Mouse (Mus musculus) liver, adult 2 months (tissue): Measurements from ENCODE around the gene Adamts12. TPM values are rescaled to one million over a fixed set of nuclear protein-coding genes. Genes with fewer than 3 reads are reported as not detected.

Experiments
- DNase-seq: peaks from one replicate; pipeline ENCODE4 v3.0.0-alpha.2; 2011; ENCODE audit warnings: low read depth, low spot score; ENCODE audit errors: extremely low read depth
- H3K27ac ChIP-seq: fragments of 200-500 bp; replicated peaks from 2 replicates; pipeline ENCODE4 v1.5.1; 2012; ENCODE audit warnings: low read depth, mild to moderate bottlenecking, control low read depth, inconsistent platforms, low read length; ENCODE audit not compliant: insufficient read depth
- H3K27me3 ChIP-seq: fragments of 200-500 bp; 2 replicates; pipeline ENCODE4 v1.6.1; 2012; ENCODE audit warnings: mild to moderate bottlenecking, moderate library complexity, low read length, inconsistent platforms; ENCODE audit not compliant: control insufficient read depth, insufficient read depth
- H3K36me3 ChIP-seq: fragments of 200-500 bp; 2 replicates; pipeline ENCODE4 v1.6.1; 2012; ENCODE audit warnings: low read length, inconsistent platforms; ENCODE audit not compliant: control insufficient read depth, insufficient read depth
- H3K4me1 ChIP-seq: fragments of 200-500 bp; 2 replicates; pipeline ENCODE4 v1.6.1; 2011; ENCODE audit warnings: low read length; ENCODE audit not compliant: control insufficient read depth, insufficient read depth
- H3K4me3 ChIP-seq: fragments of 200-500 bp; 2 replicates; pipeline ENCODE4 v1.5.1; 2011; ENCODE audit warnings: low read depth, mild to moderate bottlenecking, control low read depth, low read length, moderate library complexity; ENCODE audit not compliant: insufficient read depth
- H3K79me2 ChIP-seq: fragments of 200-500 bp; 2 replicates; pipeline ENCODE4 v1.6.1; 2012; ENCODE audit warnings: inconsistent platforms, mild to moderate bottlenecking, low read length, moderate library complexity; ENCODE audit not compliant: control insufficient read depth, insufficient read depth
- H3K9ac ChIP-seq: fragments of 200-500 bp; 2 replicates; pipeline ENCODE4 v1.6.1; 2012; ENCODE audit warnings: low read depth, mild to moderate bottlenecking, control low read depth, inconsistent platforms, low read length
- CTCF ChIP-seq: fragments of 200-500 bp; IDR thresholded peaks from 2 replicates; pipeline ENCODE4 v1.5.1; 2011; ENCODE audit warnings: low read depth, low read length, control low read depth
- POLR2A ChIP-seq: fragments of 200-500 bp; IDR thresholded peaks from 2 replicates; pipeline ENCODE4 v1.6.1; 2011; ENCODE audit warnings: low read length, control low read depth; ENCODE audit not compliant: insufficient read depth; ENCODE audit errors: extremely low read depth
- WGBS: fragments of 180-500 bp; shearing (Covaris S2); methylation state at CpG from one replicate; pipeline ENCODE4 v1.1.7; 2018; 5-methylcytosine and 5-hydroxymethylcytosine counted together
- polyA plus RNA-seq: library from polyadenylated mRNA; depleted of rRNA; stranded (reverse); fragments of >200 nt; gene quantifications from 2 replicates; pipeline ENCODE4 v1.2.3, GENCODE M21; 2012
- total RNA-seq: library from RNA; depleted of rRNA; stranded (reverse); fragments of >200 nt; gene quantifications from 2 replicates; pipeline ENCODE4 v1.2.3, GENCODE M21; 2014

The Adamts12 gene
- total and polyA plus RNA-seq, 2 experiments = 0.07 to 0.37 TPM

GRCm38 (mm10) chr15:11159386-11159785 is 94.8 kb downstream of the Adamts12 start:
- Histone ChIP-seq H3K4me1 (peaks cover 5% of the 10 kb centered on the region; the same call in 1 of the 2 replicates), H3K27ac (no peak overlapping the region), H3K27me3 (no peaks in the 10 kb centered on the region), H3K79me2 (no peaks in the 10 kb centered on the region), H3K4me3 (no peak overlapping the region), H3K9ac (no peak overlapping the region), H3K36me3 (no peaks in the 10 kb centered on the region)
- no peak for TF ChIP-seq CTCF
- TF ChIP-seq POLR2A = no peak
- 38% methylated on average over 6 of the region's 6 CpGs for WGBS
- peak; percentile 37 for DNase-seq

DNA sequence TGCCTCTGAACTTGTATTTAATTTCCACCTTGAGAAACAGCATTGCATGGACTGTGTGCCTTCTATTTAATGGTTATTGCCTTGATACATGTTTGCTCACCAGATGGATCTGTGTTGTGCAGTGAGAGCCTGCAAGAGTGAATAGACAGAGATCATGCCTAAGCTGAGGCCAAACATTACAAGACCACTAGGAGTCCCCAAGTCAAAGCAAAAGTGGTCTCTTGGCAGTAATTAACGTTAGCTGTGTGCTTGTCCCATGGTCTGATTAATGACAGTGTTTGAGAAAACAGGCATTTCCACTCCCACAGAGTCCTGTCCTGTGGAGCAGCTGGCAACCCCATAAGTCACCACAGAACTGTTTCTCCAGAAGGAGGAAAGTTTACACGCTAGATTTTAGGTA is 96.2 kb downstream of the Adamts12 start:
- TF ChIP-seq POLR2A = no peak
- TF ChIP-seq CTCF = no peak
- H3K9ac ChIP-seq = no peak overlapping the region
- H3K27ac ChIP-seq = no peak overlapping the region
- no peak overlapping the region for H3K4me3 ChIP-seq
- no peaks in the 10 kb centered on the region for H3K36me3 ChIP-seq
- H3K4me1 ChIP-seq = peaks cover 5% of the 10 kb centered on the region; the same call in 1 of the 2 replicates
- no peaks in the 10 kb centered on the region for H3K79me2 ChIP-seq
- no peak for DNase-seq
- 70% methylated on average over 2 of the region's 2 CpGs for WGBS
- H3K27me3 ChIP-seq = no peaks in the 10 kb centered on the region

DNA sequence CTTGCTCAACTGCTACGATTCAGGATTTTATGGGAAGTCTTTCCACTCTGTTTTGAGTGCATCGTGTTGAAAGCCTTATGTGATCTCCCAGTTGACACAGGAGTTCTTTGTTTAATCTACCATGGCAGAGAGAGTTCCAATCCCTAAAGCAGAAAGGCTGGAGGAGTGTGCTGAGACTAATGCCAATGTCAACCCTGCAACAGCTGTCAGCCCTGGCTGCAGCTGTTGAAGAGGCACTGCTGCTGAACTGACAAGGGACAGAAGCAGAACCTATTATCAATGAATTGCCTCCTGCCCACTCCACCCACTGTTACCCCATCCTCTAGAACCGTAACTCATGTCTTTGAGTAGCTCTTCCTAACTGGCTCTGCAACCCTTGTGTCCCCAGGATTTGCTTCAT is 101.3 kb downstream of the Adamts12 start:
- no peak overlapping the region for H3K9ac ChIP-seq
- no peak for TF ChIP-seq CTCF
- TF ChIP-seq POLR2A = no peak
- H3K36me3 ChIP-seq = no peaks in the 10 kb centered on the region
- H3K27ac ChIP-seq = no peak overlapping the region
- H3K27me3 ChIP-seq = no peaks in the 10 kb centered on the region
- no peaks in the 10 kb centered on the region for H3K79me2 ChIP-seq
- H3K4me1 ChIP-seq = no peaks in the 10 kb centered on the region
- no peak for DNase-seq
- WGBS = 59% methylated on average over 3 of the region's 3 CpGs
- H3K4me3 ChIP-seq = no peak overlapping the region

DNA sequence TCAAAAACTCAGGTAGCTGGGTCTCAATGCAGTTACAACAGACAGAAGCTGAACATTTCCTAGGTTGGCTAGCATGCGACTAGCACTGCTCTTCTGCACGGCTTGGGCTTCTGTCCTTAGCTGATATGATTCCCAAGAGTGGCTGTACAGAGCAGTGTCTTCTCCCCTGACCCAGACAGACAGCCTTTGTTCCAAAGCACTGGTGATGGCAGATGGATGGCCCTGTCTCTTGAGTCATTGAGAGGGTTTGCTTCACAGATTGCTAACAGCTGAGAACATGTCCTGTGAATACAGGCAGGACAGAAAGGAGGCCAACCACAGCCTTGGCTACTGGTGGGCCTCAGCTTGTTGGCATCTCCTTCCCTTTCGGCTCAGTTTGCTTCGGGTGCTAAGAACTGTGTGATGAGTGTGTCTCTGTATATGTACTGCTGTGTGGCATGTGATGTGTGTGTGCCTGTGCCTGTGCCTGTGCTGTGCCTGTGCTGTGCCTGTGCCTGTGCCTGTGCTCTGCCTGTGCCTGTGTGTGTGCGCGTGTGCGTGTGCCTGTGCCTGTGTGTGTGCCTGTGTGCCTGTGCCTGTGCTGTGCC is 109.4 kb downstream of the Adamts12 start:
- TF ChIP-seq CTCF = no peak
- no peak for TF ChIP-seq POLR2A

GRCm38 (mm10) chr15:11174842-11175241 is 110.3 kb downstream of the Adamts12 start:
- no peak for DNase-seq
- WGBS = 88% methylated on average over 13 of the region's 13 CpGs
- no peak overlapping the region for H3K4me3 ChIP-seq
- H3K36me3 ChIP-seq = no peaks in the 10 kb centered on the region
- H3K79me2 ChIP-seq = no peaks in the 10 kb centered on the region
- no peak overlapping the region for H3K27ac ChIP-seq
- H3K27me3 ChIP-seq = peaks cover 9% of the 10 kb centered on the region; the same call in 1 of the 2 replicates
- H3K4me1 ChIP-seq = no peaks in the 10 kb centered on the region
- no peak overlapping the region for H3K9ac ChIP-seq
- TF ChIP-seq POLR2A (no peak), CTCF (no peak)

More for the DNA sequence above, 109.4 kb downstream of the Adamts12 start:
- Histone ChIP-seq H3K4me1 (no peaks in the 10 kb centered on the region), H3K27ac (no peak overlapping the region), H3K9ac (no peak overlapping the region), H3K79me2 (no peaks in the 10 kb centered on the region), H3K27me3 (peaks cover 9% of the 10 kb centered on the region; the same call in 1 of the 2 replicates), H3K4me3 (no peak overlapping the region), H3K36me3 (no peaks in the 10 kb centered on the region)
- no peak for DNase-seq
- WGBS = 92% methylated on average over 7 of the region's 7 CpGs

DNA sequence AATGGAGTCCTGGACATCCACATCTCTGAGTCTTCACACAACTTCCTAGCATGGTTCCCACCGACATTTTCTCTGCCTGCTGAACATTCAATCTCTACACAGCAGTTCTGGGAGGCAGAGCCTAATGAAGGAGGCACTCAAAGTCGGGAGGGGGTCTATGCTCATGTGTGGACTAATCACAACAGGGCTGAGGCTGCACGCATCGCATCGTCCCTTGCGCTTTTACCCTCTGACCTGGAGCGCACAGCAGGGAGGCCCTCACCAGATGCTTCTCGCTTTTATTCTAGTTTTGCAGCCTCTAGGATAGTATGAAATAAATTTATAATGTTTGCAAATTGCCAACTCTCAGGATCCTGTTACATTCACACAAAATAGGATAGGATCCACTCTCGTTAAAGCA is 112.9 kb downstream of the Adamts12 start:
- Histone ChIP-seq H3K4me1 (no peaks in the 10 kb centered on the region), H3K79me2 (no peaks in the 10 kb centered on the region), H3K9ac (no peak overlapping the region), H3K4me3 (no peak overlapping the region), H3K27ac (no peak overlapping the region), H3K36me3 (no peaks in the 10 kb centered on the region), H3K27me3 (peaks cover 17% of the 10 kb centered on the region)
- DNase-seq = no peak
- WGBS = 81% methylated on average over 9 of the region's 9 CpGs
- no peak for TF ChIP-seq CTCF
- no peak for TF ChIP-seq POLR2A
